Mouse (Mus musculus): ENCODE data around the gene Sardh.

The Sardh gene

GRCm38 (mm10) chr2:27248211-27248610 lies at the start of gene Sardh:
Gene Sardh (minus strand): TSS chr2:27248337.
- in situ Hi-C loops (cut with MboI; ENCODE audit: low pct_unique_long_range_greater_than_20kb in 1 of 2, low sequenced_read_pairs in 2 of 2, unreplicated experiment in 1 of 2) = no loop called here

GRCm38 (mm10) chr2:27296656-27297406 lies 48.7 kb upstream of the Sardh start:
- in situ Hi-C loops (cut with MboI; ENCODE audit: low pct_unique_long_range_greater_than_20kb in 1 of 2, low sequenced_read_pairs in 2 of 2, unreplicated experiment in 1 of 2) = no loop called here

- in situ Hi-C loops (cut with MboI; ENCODE audit: low pct_unique_long_range_greater_than_20kb in 1 of 2, low sequenced_read_pairs in 2 of 2, unreplicated experiment in 1 of 2) = no loop called here
Observed at GRCm38 (mm10) chr2:27294777-27295176, 46.6 kb upstream of the Sardh start.

GRCm38 (mm10) chr2:27289019-27289418 lies 40.9 kb upstream of the Sardh start:
- in situ Hi-C loops (cut with MboI; ENCODE audit: low pct_unique_long_range_greater_than_20kb in 1 of 2, low sequenced_read_pairs in 2 of 2, unreplicated experiment in 1 of 2) = no loop called here

GRCm38 (mm10) chr2:27286971-27287710 lies 39.0 kb upstream of the Sardh start:
- in situ Hi-C loops (cut with MboI; ENCODE audit: low pct_unique_long_range_greater_than_20kb in 1 of 2, low sequenced_read_pairs in 2 of 2, unreplicated experiment in 1 of 2) = no loop called here

- in situ Hi-C loops (cut with MboI; ENCODE audit: low pct_unique_long_range_greater_than_20kb in 1 of 2, low sequenced_read_pairs in 2 of 2, unreplicated experiment in 1 of 2) = loop anchor here (5.0 kb wide), 1 partner anchor 153 kb away; no protein-coding TSS in a partner anchor
Observed at GRCm38 (mm10) chr2:27284441-27284840, 36.3 kb upstream of the Sardh start.

- in situ Hi-C loops (cut with MboI; ENCODE audit: low pct_unique_long_range_greater_than_20kb in 1 of 2, low sequenced_read_pairs in 2 of 2, unreplicated experiment in 1 of 2) = loop anchor here (5.0 kb wide), 1 partner anchor 156 kb away; no protein-coding TSS in a partner anchor
Observed at GRCm38 (mm10) chr2:27281771-27282170, 33.6 kb upstream of the Sardh start.

GRCm38 (mm10) chr2:27280920-27281611 lies 32.9 kb upstream of the Sardh start:
- in situ Hi-C loops (cut with MboI; ENCODE audit: low pct_unique_long_range_greater_than_20kb in 1 of 2, low sequenced_read_pairs in 2 of 2, unreplicated experiment in 1 of 2) = loop anchor here (5.0 kb wide), 1 partner anchor 156 kb away; no protein-coding TSS in a partner anchor

- in situ Hi-C loops (cut with MboI; ENCODE audit: low pct_unique_long_range_greater_than_20kb in 1 of 2, low sequenced_read_pairs in 2 of 2, unreplicated experiment in 1 of 2) = no loop called here
Observed at GRCm38 (mm10) chr2:27278859-27279258, 30.7 kb upstream of the Sardh start.

GRCm38 (mm10) chr2:27268325-27268724 lies 20.2 kb upstream of the Sardh start:
- in situ Hi-C loops (cut with MboI; ENCODE audit: low pct_unique_long_range_greater_than_20kb in 1 of 2, low sequenced_read_pairs in 2 of 2, unreplicated experiment in 1 of 2) = no loop called here

- in situ Hi-C loops (cut with MboI; ENCODE audit: low pct_unique_long_range_greater_than_20kb in 1 of 2, low sequenced_read_pairs in 2 of 2, unreplicated experiment in 1 of 2) = no loop called here
Observed at GRCm38 (mm10) chr2:27265819-27266218, 17.7 kb upstream of the Sardh start.

GRCm38 (mm10) chr2:27262984-27263383 lies 14.8 kb upstream of the Sardh start:
- in situ Hi-C loops (cut with MboI; ENCODE audit: low pct_unique_long_range_greater_than_20kb in 1 of 2, low sequenced_read_pairs in 2 of 2, unreplicated experiment in 1 of 2) = no loop called here

- in situ Hi-C loops (cut with MboI; ENCODE audit: low pct_unique_long_range_greater_than_20kb in 1 of 2, low sequenced_read_pairs in 2 of 2, unreplicated experiment in 1 of 2) = no loop called here
Observed at GRCm38 (mm10) chr2:27251434-27251833, 3.3 kb upstream of the Sardh start.

- in situ Hi-C loops (cut with MboI; ENCODE audit: low pct_unique_long_range_greater_than_20kb in 1 of 2, low sequenced_read_pairs in 2 of 2, unreplicated experiment in 1 of 2) = no loop called here
Observed at GRCm38 (mm10) chr2:27247487-27247863, 662 bp downstream of the Sardh start.

GRCm38 (mm10) chr2:27246712-27247486 lies 1.2 kb downstream of the Sardh start:
- in situ Hi-C loops (cut with MboI; ENCODE audit: low pct_unique_long_range_greater_than_20kb in 1 of 2, low sequenced_read_pairs in 2 of 2, unreplicated experiment in 1 of 2) = no loop called here

GRCm38 (mm10) chr2:27245947-27246346 lies 2.2 kb downstream of the Sardh start:
- in situ Hi-C loops (cut with MboI; ENCODE audit: low pct_unique_long_range_greater_than_20kb in 1 of 2, low sequenced_read_pairs in 2 of 2, unreplicated experiment in 1 of 2) = no loop called here

- in situ Hi-C loops (cut with MboI; ENCODE audit: low pct_unique_long_range_greater_than_20kb in 1 of 2, low sequenced_read_pairs in 2 of 2, unreplicated experiment in 1 of 2) = loop anchor here (5.0 to 10.0 kb wide), 3 partner anchors 193 to 593 kb away; no protein-coding TSS in a partner anchor
Observed at GRCm38 (mm10) chr2:27237342-27237741, 10.8 kb downstream of the Sardh start.

GRCm38 (mm10) chr2:27235729-27236128 lies 12.4 kb downstream of the Sardh start:
- in situ Hi-C loops (cut with MboI; ENCODE audit: low pct_unique_long_range_greater_than_20kb in 1 of 2, low sequenced_read_pairs in 2 of 2, unreplicated experiment in 1 of 2) = loop anchor here (5.0 to 10.0 kb wide), 3 partner anchors 191 to 591 kb away; no protein-coding TSS in a partner anchor
